Mouse (Mus musculus): ENCODE measurements around the gene Ms4a13. TPM values are rescaled to one million over a fixed set of nuclear protein-coding genes. Genes with fewer than 3 reads are reported as not detected.
A peak's percentile ranks its signal among the peaks of the same experiment; 100 is the strongest.
"Not testable (repeated sequence)": the region's sequence is repeated elsewhere in the genome, so short reads cannot be mapped to it uniquely, and the experiment has no call there.

Ms4a13 gene
- not detected for total RNA-seq (2021)
- long read RNA-seq, experiment 1: 0 reads
- long read RNA-seq, experiment 2: 0 reads

DNA sequence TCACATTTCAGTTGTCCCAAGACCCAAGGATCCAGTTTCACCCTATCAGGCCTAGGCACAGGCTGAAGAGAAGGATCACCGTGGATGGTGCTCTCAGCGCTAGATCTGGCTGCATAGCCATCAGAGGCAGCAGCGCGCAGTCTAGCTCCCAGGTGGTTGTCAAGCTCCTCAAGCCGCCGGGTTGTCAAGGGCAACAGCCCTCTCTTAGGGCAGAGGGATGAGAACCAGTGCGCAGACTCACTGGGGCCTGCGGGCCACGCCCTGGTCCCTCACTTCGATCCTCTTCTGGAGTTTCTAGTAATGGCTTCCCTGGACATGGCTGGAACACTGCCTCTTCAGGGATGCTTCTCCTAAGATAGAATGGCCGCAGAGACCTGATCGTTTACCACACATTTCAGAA lies at the start of gene Ms4a13:
Gene Ms4a13 (minus strand): TSS at position 192 of the 400 bp plus-strand sequence.
- DNase-seq (ENCODE audit: low spot score in 2 of 2): no peak

DNA sequence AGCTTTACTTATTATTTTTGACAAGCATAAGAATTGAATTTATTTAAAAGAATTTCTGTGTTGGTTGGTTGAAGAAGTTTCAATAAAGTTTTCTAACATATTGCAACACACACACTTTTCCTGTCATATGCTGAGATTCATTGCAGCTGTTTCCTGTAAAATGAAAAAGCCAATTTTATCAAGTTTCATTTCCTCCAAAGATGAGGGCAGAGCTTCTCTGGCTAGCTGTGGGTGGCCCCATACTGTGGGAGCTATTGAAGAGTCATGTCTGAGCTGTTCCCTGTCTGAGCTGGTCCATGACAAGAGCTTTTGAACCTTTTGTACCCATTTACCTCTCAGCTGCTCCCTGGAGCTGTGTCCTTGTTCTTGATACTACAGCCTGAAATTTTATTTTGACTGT lies 47.7 kb upstream of the Ms4a13 start:
- DNase-seq (ENCODE audit: low spot score in 2 of 2): no peak

- no peak for DNase-seq (ENCODE audit: low spot score in 2 of 2)
These were observed 46.0 kb upstream of the Ms4a13 start for GRCm38 (mm10) chr19:11242560-11242959.

- no peak for DNase-seq (ENCODE audit: low spot score in 2 of 2)
These were observed 39.3 kb upstream of the Ms4a13 start for GRCm38 (mm10) chr19:11235820-11236219.

GRCm38 (mm10) chr19:11234921-11235735 lies 38.6 kb upstream of the Ms4a13 start:
- DNase-seq (ENCODE audit: low spot score in 2 of 2): no peak

DNA sequence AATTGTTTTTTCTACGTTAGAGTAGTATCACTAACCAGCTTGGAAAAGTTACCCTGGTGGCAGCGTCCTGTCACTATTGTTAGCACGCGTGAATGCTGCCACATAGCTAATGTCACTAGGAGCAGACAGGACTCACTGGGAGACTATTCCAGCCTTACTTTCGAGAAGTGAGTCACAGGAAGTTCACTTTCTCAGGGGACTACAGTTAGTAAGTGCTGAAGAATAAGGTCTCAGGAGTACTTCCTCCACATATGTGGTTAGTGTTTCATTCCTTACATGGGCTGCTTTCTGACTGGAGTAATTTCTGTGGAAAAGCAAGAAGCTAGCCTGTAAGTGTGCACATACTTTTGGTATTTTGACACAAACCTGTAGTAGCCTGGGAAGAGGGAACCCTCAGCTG lies 37.7 kb upstream of the Ms4a13 start:
- DNase-seq (ENCODE audit: low spot score in 2 of 2): no peak

- DNase-seq (ENCODE audit: low spot score in 2 of 2): no peak
These were observed 35.8 kb upstream of the Ms4a13 start, which contains the start of gene Ms4a12 for GRCm38 (mm10) chr19:11232348-11232747. Ms4a12 (minus strand) TSS chr19:11232448.

GRCm38 (mm10) chr19:11192552-11192951 lies 4.0 kb downstream of the Ms4a13 start:
- DNase-seq (ENCODE audit: low spot score in 2 of 2): no peak

GRCm38 (mm10) chr19:11184121-11184520 lies 12.4 kb downstream of the Ms4a13 start:
- peak; percentile 4 to 25 for DNase-seq (ENCODE audit: low spot score in 2 of 2)

DNA sequence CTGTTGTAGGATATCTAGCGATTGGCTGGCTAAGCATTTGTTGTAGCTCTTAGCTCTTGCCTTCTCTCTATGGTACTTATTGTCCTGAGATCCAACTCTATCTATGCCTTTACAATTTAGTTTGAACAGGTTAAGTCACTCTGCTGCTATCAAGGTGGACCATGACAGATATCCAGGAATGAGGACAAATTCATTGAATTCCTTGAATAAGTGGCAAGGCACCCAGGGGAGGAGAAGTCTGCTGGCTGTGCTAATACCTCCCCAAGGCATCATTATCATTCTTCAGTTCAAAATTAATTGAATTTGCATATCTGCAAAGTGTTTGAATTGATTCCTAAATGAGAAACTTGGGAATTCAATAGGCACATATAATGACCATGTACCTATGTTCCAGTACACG lies 19.1 kb downstream of the Ms4a13 start:
- DNase-seq (ENCODE audit: low spot score in 2 of 2): no peak

- peak in 1 of 2 experiments; percentile 22 for DNase-seq (ENCODE audit: low spot score in 2 of 2)
These were observed 31.4 kb downstream of the Ms4a13 start, which contains the start of gene 1700025F22Rik for GRCm38 (mm10) chr19:11165172-11165571. 1700025F22Rik (minus strand) TSS chr19:11165320.

DNA sequence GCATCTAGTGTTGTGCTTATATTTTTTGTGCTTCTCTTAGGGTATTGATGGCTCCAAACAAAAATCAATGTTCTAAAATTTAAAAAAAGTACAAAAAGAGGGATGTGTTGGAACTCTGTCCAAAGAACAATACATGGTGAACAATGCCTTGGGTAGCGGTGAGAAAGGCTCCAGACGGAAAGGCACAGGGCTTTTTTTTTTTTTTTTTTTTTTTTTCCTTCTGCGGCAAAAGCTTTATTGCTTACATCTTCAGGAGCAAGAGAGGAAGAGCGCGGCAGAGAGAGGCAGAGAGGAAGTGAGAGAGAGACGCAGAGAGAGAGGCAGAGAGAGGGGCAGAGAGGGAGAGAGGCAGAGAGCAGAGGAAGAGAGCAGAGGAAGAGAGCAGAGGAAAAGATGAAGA lies 38.6 kb downstream of the Ms4a13 start:
- not testable (repeated sequence) for DNase-seq (ENCODE audit: low spot score in 2 of 2)

GRCm38 (mm10) chr19:11135336-11135735 lies 61.2 kb downstream of the Ms4a13 start:
- DNase-seq (ENCODE audit: low spot score in 2 of 2): no peak

- no peak for DNase-seq (ENCODE audit: low spot score in 2 of 2)
These were observed 61.7 kb downstream of the Ms4a13 start for GRCm38 (mm10) chr19:11134852-11135251.

GRCm38 (mm10) chr19:11130776-11131175 lies 65.8 kb downstream of the Ms4a13 start, which contains the start of gene 1700017D01Rik:
1700017D01Rik (minus strand) TSS chr19:11130876.
- DNase-seq (ENCODE audit: low spot score in 2 of 2): not testable (repeated sequence)

GRCm38 (mm10) chr19:11129702-11130101 lies 66.8 kb downstream of the Ms4a13 start:
- no peak for DNase-seq (ENCODE audit: low spot score in 2 of 2)

- peak; percentile 7 to 24 for DNase-seq (ENCODE audit: low spot score in 2 of 2)
These were observed 75.5 kb downstream of the Ms4a13 start for GRCm38 (mm10) chr19:11121016-11121420.

Other genes starting within 250 kb of the Ms4a13 start
- gene Ccdc86, start 247.5 kb downstream of the Ms4a13 start, total RNA-seq (2021): 10 to 100 TPM; 16.2 to 20.0 TPM
- 10 to 100 TPM in 1 of 2 experiments, under 1 TPM in 1; 0.51 to 25.4 TPM for gene Ms4a10, start 222.1 kb downstream of the Ms4a13 start, total RNA-seq (2021)
- gene Ms4a15, start 203.5 kb downstream of the Ms4a13 start, total RNA-seq (2021): not detected
- not detected for gene Ms4a18, start 178.7 kb downstream of the Ms4a13 start, total RNA-seq (2021)
- 1 to 10 TPM; 4.7 to 6.7 TPM for gene Ms4a8a, start 115.6 kb downstream of the Ms4a13 start, total RNA-seq (2021)
- gene 1700017D01Rik, start 65.9 kb downstream of the Ms4a13 start, total RNA-seq (2021): not detected
- gene 1700025F22Rik, start 31.4 kb downstream of the Ms4a13 start, total RNA-seq (2021): not detected
- gene Ms4a12, start 35.7 kb upstream of the Ms4a13 start, total RNA-seq (2021): not detected
- gene Ms4a1, start 69.5 kb upstream of the Ms4a13 start, total RNA-seq (2021): under 1 TPM; 0.29 to 0.30 TPM
- gene Ms4a5, start 87.1 kb upstream of the Ms4a13 start, total RNA-seq (2021): not detected
- under 1 TPM; 0.13 to 0.42 TPM for gene Ms4a14, start 117.7 kb upstream of the Ms4a13 start, total RNA-seq (2021)
- gene Ms4a7, start 139.4 kb upstream of the Ms4a13 start, total RNA-seq (2021): 1 to 10 TPM; 1.3 to 6.4 TPM
- 10 to 100 TPM; 10.1 to 12.5 TPM for gene Ms4a4a, start 178.8 kb upstream of the Ms4a13 start, total RNA-seq (2021)
- gene Ms4a4c, start 208.0 kb upstream of the Ms4a13 start, total RNA-seq (2021): 1 to 10 TPM; 1.5 to 2.9 TPM
- gene Ms4a4b, start 246.8 kb upstream of the Ms4a13 start, total RNA-seq (2021): 1 to 10 TPM in 1 of 2 experiments, under 1 TPM in 1; 0.70 to 2.0 TPM